Mouse (Mus musculus) midbrain, embryonic 15.5 days (tissue): ENCODE measurements at regions not wholly inside any gene's neighbourhood (a gene's known extent, or its start where the extent isn't known, plus 50 kb on each side); places are given as distances from the start of the nearest gene placed in this dataset.

Experiments used
- ATAC-seq: fragments of 200-750 bp; cut with Nextera tagmentation; replicated peaks from 2 replicates; pipeline ENCODE4 v1.8.0; 2017; ENCODE audit warnings: moderate TSS enrichment
- H3K27ac ChIP-seq: fragments of 300-500 bp; sonication (generic); 2 replicates; pipeline ENCODE4 v1.5.1; 2015; ENCODE audit warnings: mild to moderate bottlenecking, inconsistent platforms
- H3K27me3 ChIP-seq: fragments of 300-500 bp; sonication (generic); replicated peaks from 2 replicates; pipeline ENCODE4 v1.6.1; 2015; ENCODE audit warnings: inconsistent platforms
- H3K36me3 ChIP-seq: fragments of 300-500 bp; sonication (generic); replicated peaks from 2 replicates; pipeline ENCODE4 v1.6.1; 2015; ENCODE audit warnings: inconsistent platforms
- H3K4me1 ChIP-seq: fragments of 300-500 bp; sonication (generic); 2 replicates; pipeline ENCODE4 v1.6.1; 2015; ENCODE audit warnings: inconsistent platforms
- H3K4me2 ChIP-seq: fragments of 300-500 bp; sonication (generic); 2 replicates; pipeline ENCODE4 v1.6.1; 2015; ENCODE audit warnings: inconsistent platforms, mild to moderate bottlenecking, moderate library complexity
- H3K4me3 ChIP-seq: fragments of 300-500 bp; sonication (generic); 2 replicates; pipeline ENCODE4 v1.5.1; 2015; ENCODE audit warnings: mild to moderate bottlenecking, inconsistent platforms
- H3K9ac ChIP-seq: fragments of 300-500 bp; sonication (generic); 2 replicates; pipeline ENCODE4 v1.6.1; 2015; ENCODE audit warnings: mild to moderate bottlenecking, inconsistent platforms
- H3K9me3 ChIP-seq: fragments of 300-500 bp; sonication (generic); 2 replicates; pipeline ENCODE4 v1.6.1; 2016; ENCODE audit warnings: inconsistent platforms
- WGBS: fragments of 180-500 bp; shearing (Covaris S2); methylation state at CpG from one replicate; pipeline ENCODE4 v1.1.7; 2015; ENCODE audit warnings: mixed read lengths; 5-methylcytosine and 5-hydroxymethylcytosine counted together

- Histone ChIP-seq H3K4me1 (peaks cover 28% of the 10 kb centered on the region), H3K4me2 (no peak overlapping the region), H3K27me3 (no peaks in the 10 kb centered on the region), H3K36me3 (no peaks in the 10 kb centered on the region), H3K9me3 (no peaks in the 10 kb centered on the region), H3K4me3 (no peak overlapping the region), H3K9ac (no peak overlapping the region), H3K27ac (no peak overlapping the region)
- ATAC-seq: no peak
- whole genome bisulfite sequencing: 85% methylated on average over 13 of the region's 13 CpGs
Measured at GRCm38 (mm10) chr4:153542631-153543031, 60.0 kb upstream of the Ajap1 start.

- Histone ChIP-seq H3K27ac (no peak overlapping the region), H3K27me3 (no peaks in the 10 kb centered on the region), H3K9me3 (no peaks in the 10 kb centered on the region), H3K4me3 (no peak overlapping the region), H3K36me3 (no peaks in the 10 kb centered on the region), H3K4me2 (no peak overlapping the region; the same call in 1 of the 2 replicates), H3K4me1 (peaks cover 33% of the 10 kb centered on the region), H3K9ac (no peak overlapping the region)
- whole genome bisulfite sequencing: 38% methylated on average over 24 of the region's 24 CpGs
- ATAC-seq: no peak
Measured at GRCm38 (mm10) chr4:153543900-153544648, 61.5 kb upstream of the Ajap1 start.

GRCm38 (mm10) chr4:153546709-153547108, 64.1 kb upstream of the Ajap1 start:
- 85% methylated on average over 7 of the region's 7 CpGs for WGBS
- Histone ChIP-seq H3K9me3 (no peaks in the 10 kb centered on the region), H3K4me2 (no peak overlapping the region), H3K27ac (no peak overlapping the region), H3K4me1 (peaks cover 33% of the 10 kb centered on the region), H3K27me3 (no peaks in the 10 kb centered on the region), H3K4me3 (no peak overlapping the region), H3K9ac (no peak overlapping the region), H3K36me3 (no peaks in the 10 kb centered on the region)
- no peak for ATAC-seq

- no peak overlapping the region for H3K4me3 ChIP-seq
- H3K36me3 ChIP-seq: no peaks in the 10 kb centered on the region
- WGBS: 89% methylated on average over 5 of the region's 5 CpGs
- H3K27me3 ChIP-seq: no peaks in the 10 kb centered on the region
- peaks cover 33% of the 10 kb centered on the region for H3K4me1 ChIP-seq
- no peak overlapping the region for H3K9ac ChIP-seq
- H3K4me2 ChIP-seq: no peak overlapping the region
- no peak for ATAC-seq
- H3K27ac ChIP-seq: no peak overlapping the region
- H3K9me3 ChIP-seq: no peaks in the 10 kb centered on the region
Measured at GRCm38 (mm10) chr4:153547111-153547510, 64.5 kb upstream of the Ajap1 start.

GRCm38 (mm10) chr4:153547871-153548270, 65.3 kb upstream of the Ajap1 start:
- Histone ChIP-seq H3K27me3 (no peaks in the 10 kb centered on the region), H3K9ac (no peak overlapping the region), H3K27ac (no peak overlapping the region), H3K4me3 (no peak overlapping the region), H3K4me1 (peaks cover 33% of the 10 kb centered on the region), H3K4me2 (no peak overlapping the region), H3K36me3 (no peaks in the 10 kb centered on the region), H3K9me3 (no peaks in the 10 kb centered on the region)
- 30% methylated on average over 13 of the region's 13 CpGs for WGBS
- ATAC-seq: no peak

- Histone ChIP-seq H3K36me3 (no peaks in the 10 kb centered on the region), H3K4me3 (no peak overlapping the region), H3K4me2 (no peak overlapping the region), H3K27ac (no peak overlapping the region), H3K9me3 (no peaks in the 10 kb centered on the region), H3K27me3 (no peaks in the 10 kb centered on the region), H3K9ac (no peak overlapping the region), H3K4me1 (peaks cover 8% of the 10 kb centered on the region; the same call in 1 of the 2 replicates)
- no peak for ATAC-seq
- WGBS: 93% methylated on average over 7 of the region's 7 CpGs
Measured at GRCm38 (mm10) chr4:153551291-153551690, 68.7 kb upstream of the Ajap1 start.

- H3K4me1 ChIP-seq: peaks cover 7% of the 10 kb centered on the region; the same call in 1 of the 2 replicates
- no peak overlapping the region for H3K4me3 ChIP-seq
- no peaks in the 10 kb centered on the region for H3K9me3 ChIP-seq
- ATAC-seq: no peak
- WGBS: 11% methylated on average over 4 of the region's 4 CpGs
- H3K36me3 ChIP-seq: no peaks in the 10 kb centered on the region
- H3K27me3 ChIP-seq: no peaks in the 10 kb centered on the region
- H3K27ac ChIP-seq: no peak overlapping the region
- no peak overlapping the region for H3K9ac ChIP-seq
- H3K4me2 ChIP-seq: no peak overlapping the region; the same call in 1 of the 2 replicates
Measured at GRCm38 (mm10) chr4:153552483-153552882, 69.9 kb upstream of the Ajap1 start.

- Histone ChIP-seq H3K4me3 (no peak overlapping the region), H3K36me3 (no peaks in the 10 kb centered on the region), H3K27ac (no peak overlapping the region), H3K9me3 (no peaks in the 10 kb centered on the region), H3K4me2 (no peak overlapping the region), H3K9ac (no peak overlapping the region), H3K4me1 (peaks cover 6% of the 10 kb centered on the region; the same call in 1 of the 2 replicates), H3K27me3 (no peaks in the 10 kb centered on the region)
- WGBS: 76% methylated on average over 19 of the region's 19 CpGs
- ATAC-seq: no peak
Measured at GRCm38 (mm10) chr4:153557812-153558608, 75.4 kb upstream of the Ajap1 start.

GRCm38 (mm10) chr4:153559568-153559967, 77.0 kb upstream of the Ajap1 start:
- Histone ChIP-seq H3K9me3 (no peaks in the 10 kb centered on the region), H3K4me3 (no peak overlapping the region), H3K9ac (no peak overlapping the region), H3K36me3 (no peaks in the 10 kb centered on the region), H3K4me1 (peaks cover 6% of the 10 kb centered on the region; the same call in 1 of the 2 replicates), H3K4me2 (no peak overlapping the region), H3K27me3 (no peaks in the 10 kb centered on the region), H3K27ac (no peak overlapping the region)
- no peak for ATAC-seq
- WGBS: 76% methylated on average over 4 of the region's 4 CpGs

- no peak overlapping the region for H3K9ac ChIP-seq
- WGBS: 52% methylated on average over 11 of the region's 11 CpGs
- no peak overlapping the region for H3K27ac ChIP-seq
- no peaks in the 10 kb centered on the region for H3K36me3 ChIP-seq
- no peaks in the 10 kb centered on the region for H3K27me3 ChIP-seq
- no peak overlapping the region for H3K4me2 ChIP-seq
- H3K4me1 ChIP-seq: peaks cover 6% of the 10 kb centered on the region; the same call in 1 of the 2 replicates
- H3K4me3 ChIP-seq: no peak overlapping the region
- ATAC-seq: no peak
- no peaks in the 10 kb centered on the region for H3K9me3 ChIP-seq
Measured at GRCm38 (mm10) chr4:153560193-153560592, 77.6 kb upstream of the Ajap1 start.

GRCm38 (mm10) chr4:153560956-153561355, 78.3 kb upstream of the Ajap1 start:
- 52% methylated on average over 6 of the region's 6 CpGs for WGBS
- Histone ChIP-seq H3K36me3 (no peaks in the 10 kb centered on the region), H3K9ac (no peak overlapping the region), H3K4me3 (no peak overlapping the region), H3K4me1 (peaks cover 6% of the 10 kb centered on the region; the same call in 1 of the 2 replicates), H3K27me3 (no peaks in the 10 kb centered on the region), H3K27ac (no peak overlapping the region), H3K4me2 (no peak overlapping the region), H3K9me3 (no peaks in the 10 kb centered on the region)
- no peak for ATAC-seq

- H3K36me3 ChIP-seq: no peaks in the 10 kb centered on the region
- H3K9me3 ChIP-seq: no peaks in the 10 kb centered on the region
- H3K27ac ChIP-seq: no peak overlapping the region
- H3K4me2 ChIP-seq: no peak overlapping the region
- H3K9ac ChIP-seq: no peak overlapping the region
- no peak for ATAC-seq
- H3K4me3 ChIP-seq: no peak overlapping the region
- 89% methylated on average over 3 of the region's 3 CpGs for WGBS
- H3K4me1 ChIP-seq: peaks cover 6% of the 10 kb centered on the region; the same call in 1 of the 2 replicates
- H3K27me3 ChIP-seq: no peaks in the 10 kb centered on the region
Measured at GRCm38 (mm10) chr4:153561991-153562390, 79.4 kb upstream of the Ajap1 start.
